Comparison of ENCODE assay signal across 8 mouse cellular contexts in the genomic region with DNA sequence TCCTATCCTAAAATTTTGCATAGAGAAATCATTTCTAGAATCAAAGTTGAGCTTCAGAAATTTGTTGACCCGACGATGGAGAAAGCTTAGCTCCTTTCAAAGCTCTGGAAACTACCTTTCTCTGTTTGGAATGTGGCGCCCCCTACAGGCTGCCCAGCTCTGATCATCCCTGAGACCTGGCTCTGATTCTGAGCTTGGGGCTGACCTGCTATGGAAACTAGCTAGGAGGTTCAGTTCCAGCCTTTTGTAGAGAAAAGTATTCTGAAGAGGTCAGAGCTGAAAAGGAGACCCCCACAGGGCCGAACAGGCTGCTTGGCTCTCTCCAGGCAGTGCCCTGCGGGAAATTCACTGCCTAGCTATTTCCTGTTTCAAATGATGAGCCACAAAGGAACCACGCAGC.
DNase-seq lines count a peak whose midpoint lies in the region; ATAC-seq and TF ChIP-seq lines count a peak whose summit lies in the region.

No protein-coding gene starts in this region.

- H3K4me1 ChIP-seq in heart, embryonic 10.5 days: peaks cover 26% of the 10 kb centered on the region
- no peaks in the 10 kb centered on the region for H3K4me1 ChIP-seq in ES-Bruce4 (ENCODE audit: control insufficient read depth, insufficient read depth, low read length)
- H3K4me1 ChIP-seq in neural tube, embryonic 11.5 days (ENCODE audit: control insufficient read depth, insufficient read depth, low read length): peaks cover 11% of the 10 kb centered on the region

- no peaks in the 10 kb centered on the region for H3K9me3 ChIP-seq in heart, embryonic 10.5 days
- H3K9me3 ChIP-seq in ES-Bruce4 (replicated peaks; ENCODE audit: control insufficient read depth, insufficient read depth, low read length, poor library complexity, severe bottlenecking): no peaks in the 10 kb centered on the region
- H3K9me3 ChIP-seq in neural tube, embryonic 11.5 days (ENCODE audit: control insufficient read depth, low read length): no peaks in the 10 kb centered on the region

- ATAC-seq in neural tube, embryonic 11.5 days (ENCODE audit: insufficient read depth, low FRiP score, low TSS enrichment): no peak

- no peak for TF ChIP-seq EP300 in ES-Bruce4 (IDR thresholded peaks at IDR 0.05; ENCODE audit: insufficient read depth, low read depth, low read length)

- H3K4me2 ChIP-seq in neural tube, embryonic 11.5 days (ENCODE audit: low read depth): no peak overlapping the region

- TF ChIP-seq POLR2A in ES-Bruce4 (IDR thresholded peaks at IDR 0.05; ENCODE audit: insufficient read depth, low read length): no peak

- no peak overlapping the region for H3K9ac ChIP-seq in ES-Bruce4 (ENCODE audit: low read depth, poor library complexity, severe bottlenecking)
- H3K9ac ChIP-seq in neural tube, embryonic 11.5 days (ENCODE audit: low read length): no peak overlapping the region

- DNase-seq in heart, postnatal 14 days: peak; percentile 59 to 78
- DNase-seq in heart, embryonic 10.5 days (ENCODE audit: low spot score): no peak
- peak; percentile 19 for DNase-seq in c-Kit-positive CD71-positive TER-119-negative erythroid progenitor cells, embryonic 14.5 days (ENCODE audit: low read depth)
- DNase-seq in gastrocnemius, adult 2 months: peak; percentile 62
- DNase-seq in left cerebral cortex, postnatal 25 days (ENCODE audit: low spot score in 2 of 2): peak; percentile 70 to 71
- peak; percentile 78 for DNase-seq in neural tube, embryonic 11.5 days (ENCODE audit: low spot score)
- peak; percentile 56 to 60 for DNase-seq in thymus, postnatal 36 days

- intact Hi-C loops in heart, postnatal 14 days (cut with DNase I): loop anchor here (2.0 to 5.0 kb wide), 3 partner anchors 48 to 585 kb away; no protein-coding TSS in a partner anchor
- intact Hi-C loops in gastrocnemius, adult 2 months (cut with DNase I): loop anchor here (1.0 to 2.0 kb wide), 2 partner anchors 377 to 585 kb away; no protein-coding TSS in a partner anchor
- intact Hi-C loops in left cerebral cortex, postnatal 25 days (cut with DNase I): loop anchor here (1.0 to 5.0 kb wide), 4 partner anchors 143 to 586 kb away; no protein-coding TSS in a partner anchor

- H3K27me3 ChIP-seq in heart, embryonic 10.5 days (ENCODE audit: insufficient read depth, poor library complexity, severe bottlenecking): no peaks in the 10 kb centered on the region
- no peaks in the 10 kb centered on the region for H3K27me3 ChIP-seq in ES-Bruce4 (ENCODE audit: control insufficient read depth, insufficient read depth, low read length, poor library complexity, severe bottlenecking)
- H3K27me3 ChIP-seq in neural tube, embryonic 11.5 days (ENCODE audit: control insufficient read depth, insufficient read depth, low read length): no peaks in the 10 kb centered on the region

- H3K36me3 ChIP-seq in heart, embryonic 10.5 days: no peaks in the 10 kb centered on the region
- no peaks in the 10 kb centered on the region for H3K36me3 ChIP-seq in ES-Bruce4 (ENCODE audit: control insufficient read depth, insufficient read depth, low read length, poor library complexity, severe bottlenecking)
- H3K36me3 ChIP-seq in neural tube, embryonic 11.5 days (ENCODE audit: control insufficient read depth, insufficient read depth, low read length): no peaks in the 10 kb centered on the region

- 30% methylated on average over 6 of the region's 6 CpGs for WGBS in heart, embryonic 10.5 days
- WGBS in neural tube, embryonic 11.5 days: 22% methylated on average over 6 of the region's 6 CpGs

- H3K4me3 ChIP-seq in heart, embryonic 10.5 days: no peak overlapping the region
- no peak overlapping the region for H3K4me3 ChIP-seq in ES-Bruce4 (ENCODE audit: low read depth, low read length)
- H3K4me3 ChIP-seq in gastrocnemius, adult 2 months: no peak overlapping the region
- H3K4me3 ChIP-seq in neural tube, embryonic 11.5 days (ENCODE audit: low read depth, low read length): no peak overlapping the region

- TF ChIP-seq CTCF in ES-Bruce4 (IDR thresholded peaks at IDR 0.05; ENCODE audit: low read depth, low read length): peak; percentile 70
- peak; percentile 74 for TF ChIP-seq CTCF in gastrocnemius, adult 2 months (IDR thresholded peaks at IDR 0.05)

- no peak overlapping the region for H3K27ac ChIP-seq in heart, embryonic 10.5 days
- H3K27ac ChIP-seq in ES-Bruce4 (ENCODE audit: insufficient read depth, low read length): no peak overlapping the region
- H3K27ac ChIP-seq in gastrocnemius, adult 2 months: no peak overlapping the region
- H3K27ac ChIP-seq in neural tube, embryonic 11.5 days (ENCODE audit: low read depth, low read length): peak overlapping the region; percentile 11; the same call in 1 of the 2 replicates
